Mouse (Mus musculus): ENCODE results near the gene Dclk1. TPM values are rescaled to one million over a fixed set of nuclear protein-coding genes. Genes with fewer than 3 reads are reported as not detected.
A peak's percentile ranks its signal among the peaks of the same experiment; 100 is the strongest.

The Dclk1 gene
- polyA plus RNA-seq, 1 experiment from 2014 or later: 24.5 TPM

DNA sequence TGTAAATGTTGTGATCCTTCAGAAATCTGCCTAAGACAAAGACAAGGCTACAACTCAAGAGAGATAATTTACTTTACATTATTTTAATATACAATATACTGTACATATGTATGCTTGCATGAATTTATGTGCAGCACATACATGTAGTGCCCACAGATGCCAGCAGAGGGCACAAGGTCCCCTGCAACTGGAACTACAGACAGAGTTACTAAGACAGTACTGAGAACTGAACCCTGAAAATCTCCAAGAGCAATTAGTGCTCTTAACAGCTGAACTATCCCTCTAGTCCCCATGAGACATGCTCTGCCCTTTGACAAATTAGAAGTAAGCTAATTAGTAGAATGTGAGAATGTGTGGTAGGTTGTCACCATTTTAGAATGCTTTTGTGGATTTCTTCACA lies 169.4 kb downstream of the Dclk1 start:
- Histone ChIP-seq H3K4me1 (ENCODE audit: control insufficient read depth, insufficient read depth, low read length) (no peaks in the 10 kb centered on the region), H3K4me3 (ENCODE audit: low read length) (no peak overlapping the region), H3K9ac (ENCODE audit: low read depth, low read length) (no peak overlapping the region), H3K27ac (ENCODE audit: low read depth, low read length) (no peak overlapping the region), H3K4me2 (replicated peaks; ENCODE audit: low read depth, low read length) (no peak overlapping the region), H3K27me3 (ENCODE audit: control insufficient read depth, insufficient read depth, low read length) (no peaks in the 10 kb centered on the region), H3K36me3 (ENCODE audit: control insufficient read depth, insufficient read depth, low read length) (no peaks in the 10 kb centered on the region), H3K9me3 (ENCODE audit: control insufficient read depth, low read length) (peaks cover 4% of the 10 kb centered on the region; the same call in 1 of the 2 replicates)
- no peak for ATAC-seq (ENCODE audit: low FRiP score, low TSS enrichment)

DNA sequence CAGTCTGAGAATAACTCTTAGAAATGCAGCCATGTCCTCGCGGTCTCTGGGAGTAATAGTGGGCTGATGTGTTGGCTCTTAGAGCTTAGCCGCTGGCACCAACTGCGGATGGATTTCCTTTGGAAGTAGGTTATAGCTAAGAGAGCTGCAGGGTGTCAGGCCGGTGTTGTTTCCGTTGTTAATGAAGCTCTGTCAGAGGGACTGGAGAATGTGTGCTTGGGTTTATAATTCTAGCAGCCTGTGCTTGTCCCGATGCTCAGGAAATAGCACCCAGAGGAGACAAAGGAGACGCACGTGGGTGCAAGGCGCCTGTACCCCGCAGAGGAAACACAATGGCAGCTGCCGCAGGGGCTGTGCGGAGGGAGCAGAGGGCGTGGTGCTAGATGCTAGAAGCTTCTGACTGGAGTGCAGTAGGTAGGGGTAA lies 173.4 kb downstream of the Dclk1 start:
- no peak overlapping the region for H3K27ac ChIP-seq (ENCODE audit: low read depth, low read length)
- H3K4me2 ChIP-seq (replicated peaks; ENCODE audit: low read depth, low read length): peak overlapping the region; percentile 39
- 22% methylated on average over 14 of the region's 14 CpGs for WGBS
- 0 out of 2 replicates have a peak, but pooled peaks cover 4% of the 10 kb centered on the region for H3K4me1 ChIP-seq (ENCODE audit: control insufficient read depth, insufficient read depth, low read length)
- no peaks in the 10 kb centered on the region for H3K27me3 ChIP-seq (ENCODE audit: control insufficient read depth, insufficient read depth, low read length)
- H3K9ac ChIP-seq (ENCODE audit: low read depth, low read length): no peak overlapping the region
- H3K36me3 ChIP-seq (ENCODE audit: control insufficient read depth, insufficient read depth, low read length): no peaks in the 10 kb centered on the region
- H3K4me3 ChIP-seq (ENCODE audit: low read length): no peak overlapping the region; the same call in 1 of the 2 replicates
- no peak for ATAC-seq (ENCODE audit: low FRiP score, low TSS enrichment)
- H3K9me3 ChIP-seq (ENCODE audit: control insufficient read depth, low read length): peaks cover 4% of the 10 kb centered on the region; the same call in 1 of the 2 replicates

DNA sequence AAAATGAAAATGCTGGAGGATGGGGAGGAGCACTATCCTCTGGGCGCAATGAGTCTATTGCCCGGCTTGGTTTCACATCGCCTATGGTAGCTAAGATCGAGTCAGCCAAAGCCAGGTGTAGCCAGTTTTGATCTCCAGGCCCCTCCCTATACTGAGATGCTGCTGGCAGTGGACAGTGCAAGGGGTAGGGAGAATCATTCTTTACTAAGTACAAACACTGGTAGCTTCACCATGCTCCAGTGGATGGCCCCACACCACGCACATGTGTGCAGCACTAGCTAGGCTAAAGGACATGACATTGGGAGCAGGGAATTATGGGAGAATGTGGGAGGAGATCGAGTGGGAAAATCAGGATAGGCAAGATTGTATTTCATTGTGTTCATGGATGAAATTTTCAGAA lies 176.7 kb downstream of the Dclk1 start:
- H3K4me1 ChIP-seq (ENCODE audit: control insufficient read depth, insufficient read depth, low read length): 0 out of 2 replicates have a peak, but pooled peaks cover 4% of the 10 kb centered on the region
- H3K27ac ChIP-seq (ENCODE audit: low read depth, low read length): no peak overlapping the region
- ATAC-seq (ENCODE audit: low FRiP score, low TSS enrichment): peak; percentile 48; the same call in 1 of the 2 replicates

DNA sequence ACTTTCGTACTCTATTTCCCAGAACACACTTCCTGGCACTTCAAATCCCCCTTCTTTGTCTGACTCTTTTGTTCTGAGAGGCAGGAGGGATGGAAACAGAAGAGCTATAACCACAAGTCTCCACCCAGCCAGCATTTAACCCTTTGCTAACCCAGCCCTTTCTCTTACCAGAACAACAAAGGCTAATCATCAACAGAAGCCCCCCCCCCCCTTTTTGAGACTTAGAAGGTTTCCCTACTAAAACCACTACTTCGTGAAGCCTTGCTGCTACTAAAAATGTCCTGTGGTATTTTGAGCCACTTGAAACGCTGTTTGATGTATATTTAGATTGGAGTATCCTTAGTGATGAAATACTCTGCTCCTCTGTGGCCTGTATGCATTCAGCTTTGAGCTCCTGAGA lies 177.2 kb downstream of the Dclk1 start:
- no peak overlapping the region for H3K4me3 ChIP-seq (ENCODE audit: low read length)
- no peak overlapping the region for H3K9ac ChIP-seq (ENCODE audit: low read depth, low read length)
- H3K27ac ChIP-seq (ENCODE audit: low read depth, low read length): 0 out of 2 replicates have a peak overlapping the region, but pooled peaks have one; percentile 7
- ATAC-seq (ENCODE audit: low FRiP score, low TSS enrichment): no peak
- H3K9me3 ChIP-seq (ENCODE audit: control insufficient read depth, low read length): no peaks in the 10 kb centered on the region
- H3K36me3 ChIP-seq (ENCODE audit: control insufficient read depth, insufficient read depth, low read length): no peaks in the 10 kb centered on the region
- 0 out of 2 replicates have a peak, but pooled peaks cover 4% of the 10 kb centered on the region for H3K4me1 ChIP-seq (ENCODE audit: control insufficient read depth, insufficient read depth, low read length)
- 30% methylated on average over 3 of the region's 3 CpGs for whole genome bisulfite sequencing
- H3K4me2 ChIP-seq (replicated peaks; ENCODE audit: low read depth, low read length): no peak overlapping the region
- no peaks in the 10 kb centered on the region for H3K27me3 ChIP-seq (ENCODE audit: control insufficient read depth, insufficient read depth, low read length)

More for the DNA sequence above, 176.7 kb downstream of the Dclk1 start:
- no peaks in the 10 kb centered on the region for H3K9me3 ChIP-seq (ENCODE audit: control insufficient read depth, low read length)
- no peak overlapping the region for H3K4me3 ChIP-seq (ENCODE audit: low read length)
- no peak overlapping the region for H3K9ac ChIP-seq (ENCODE audit: low read depth, low read length)
- H3K36me3 ChIP-seq (ENCODE audit: control insufficient read depth, insufficient read depth, low read length): no peaks in the 10 kb centered on the region
- H3K27me3 ChIP-seq (ENCODE audit: control insufficient read depth, insufficient read depth, low read length): no peaks in the 10 kb centered on the region
- no peak overlapping the region for H3K4me2 ChIP-seq (replicated peaks; ENCODE audit: low read depth, low read length)
- 66% methylated on average over 6 of the region's 6 CpGs for WGBS

DNA sequence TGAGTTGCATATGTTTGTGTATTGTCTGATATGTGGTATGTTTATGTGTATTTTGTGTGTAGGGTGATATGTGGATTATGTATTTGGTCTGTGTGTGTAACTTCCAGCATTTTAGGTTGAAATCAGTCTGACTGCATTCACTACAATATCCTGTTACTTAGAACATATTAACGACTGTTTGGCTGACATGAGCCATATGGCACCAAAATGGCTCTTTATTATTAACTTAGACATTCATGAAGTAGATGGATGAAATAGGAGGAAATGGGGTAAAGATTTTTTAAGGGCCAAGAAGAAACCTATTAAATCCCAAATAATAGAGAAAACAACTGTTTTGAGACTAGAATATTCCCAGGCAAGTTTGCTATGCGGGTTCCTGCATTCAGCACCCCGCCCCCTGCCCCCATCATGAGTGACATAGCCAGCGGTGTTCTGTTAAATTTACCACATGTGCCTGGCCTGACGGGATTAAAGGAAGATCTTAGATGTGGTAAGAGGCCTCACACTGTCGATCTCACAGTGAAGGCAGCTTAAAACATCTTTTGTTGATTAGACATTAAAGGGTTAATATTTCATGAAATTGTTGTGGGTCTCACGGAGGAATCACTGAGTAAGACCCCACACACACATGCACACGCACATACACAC lies 178.4 kb downstream of the Dclk1 start:
- WGBS: 55% methylated on average over 8 of the region's 8 CpGs
- Histone ChIP-seq H3K36me3 (ENCODE audit: control insufficient read depth, insufficient read depth, low read length) (no peaks in the 10 kb centered on the region), H3K4me1 (ENCODE audit: control insufficient read depth, insufficient read depth, low read length) (0 out of 2 replicates have a peak, but pooled peaks cover 4% of the 10 kb centered on the region), H3K4me3 (ENCODE audit: low read length) (no peak overlapping the region), H3K9ac (ENCODE audit: low read depth, low read length) (no peak overlapping the region), H3K4me2 (replicated peaks; ENCODE audit: low read depth, low read length) (no peak overlapping the region), H3K9me3 (ENCODE audit: control insufficient read depth, low read length) (no peaks in the 10 kb centered on the region), H3K27me3 (ENCODE audit: control insufficient read depth, insufficient read depth, low read length) (no peaks in the 10 kb centered on the region), H3K27ac (ENCODE audit: low read depth, low read length) (no peak overlapping the region)
- no peak for ATAC-seq (ENCODE audit: low FRiP score, low TSS enrichment)

- 0 out of 2 replicates have a peak, but pooled peaks cover 1% of the 10 kb centered on the region for H3K4me1 ChIP-seq (ENCODE audit: control insufficient read depth, insufficient read depth, low read length)
- no peaks in the 10 kb centered on the region for H3K9me3 ChIP-seq (ENCODE audit: control insufficient read depth, low read length)
- ATAC-seq (ENCODE audit: low FRiP score, low TSS enrichment): peak; percentile 55; the same call in 1 of the 2 replicates
- H3K36me3 ChIP-seq (ENCODE audit: control insufficient read depth, insufficient read depth, low read length): no peaks in the 10 kb centered on the region
- H3K9ac ChIP-seq (ENCODE audit: low read depth, low read length): no peak overlapping the region
- 30% methylated on average over 11 of the region's 11 CpGs for WGBS
- H3K27ac ChIP-seq (ENCODE audit: low read depth, low read length): no peak overlapping the region
- no peak overlapping the region; the same call in 1 of the 2 replicates for H3K4me2 ChIP-seq (replicated peaks; ENCODE audit: low read depth, low read length)
- H3K27me3 ChIP-seq (ENCODE audit: control insufficient read depth, insufficient read depth, low read length): no peaks in the 10 kb centered on the region
- H3K4me3 ChIP-seq (ENCODE audit: low read length): no peak overlapping the region
Observed at GRCm38 (mm10) chr3:55423640-55424397, 181.7 kb downstream of the Dclk1 start.

DNA sequence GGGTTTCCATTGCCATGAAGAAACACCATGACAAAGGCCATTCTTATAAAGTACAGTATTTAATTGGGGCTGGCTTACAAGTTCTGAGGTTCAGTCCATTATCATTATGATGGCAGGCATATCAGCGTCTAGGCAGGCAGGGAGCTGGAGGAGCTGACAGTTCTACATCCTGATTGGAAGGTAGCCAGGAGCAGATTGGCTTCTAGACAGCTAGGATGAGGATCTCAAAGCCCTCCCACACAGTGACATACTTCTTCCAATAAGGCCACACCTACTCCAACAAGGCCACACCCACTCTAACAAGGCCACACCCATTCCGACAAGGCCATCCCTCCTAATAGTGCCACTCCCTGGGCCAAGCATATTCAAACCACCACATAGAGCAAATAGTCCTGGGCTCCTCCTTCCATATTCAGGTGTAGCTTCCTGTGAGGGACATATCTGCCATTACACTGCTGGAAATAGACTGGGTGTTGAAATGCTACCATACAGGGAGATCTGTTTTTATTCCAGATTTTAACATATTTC lies 187.9 kb downstream of the Dclk1 start:
- H3K4me3 ChIP-seq (ENCODE audit: low read length): no peak overlapping the region
- no peak overlapping the region for H3K9ac ChIP-seq (ENCODE audit: low read depth, low read length)
- WGBS: 81% methylated on average over 2 of the region's 2 CpGs
- no peak for ATAC-seq (ENCODE audit: low FRiP score, low TSS enrichment)
- H3K4me2 ChIP-seq (replicated peaks; ENCODE audit: low read depth, low read length): no peak overlapping the region
- H3K9me3 ChIP-seq (ENCODE audit: control insufficient read depth, low read length): no peaks in the 10 kb centered on the region
- no peaks in the 10 kb centered on the region for H3K4me1 ChIP-seq (ENCODE audit: control insufficient read depth, insufficient read depth, low read length)
- no peak overlapping the region for H3K27ac ChIP-seq (ENCODE audit: low read depth, low read length)
- no peaks in the 10 kb centered on the region for H3K36me3 ChIP-seq (ENCODE audit: control insufficient read depth, insufficient read depth, low read length)
- no peaks in the 10 kb centered on the region for H3K27me3 ChIP-seq (ENCODE audit: control insufficient read depth, insufficient read depth, low read length)

GRCm38 (mm10) chr3:55431223-55431622 lies 189.1 kb downstream of the Dclk1 start:
- Histone ChIP-seq H3K36me3 (ENCODE audit: control insufficient read depth, insufficient read depth, low read length) (no peaks in the 10 kb centered on the region), H3K9ac (ENCODE audit: low read depth, low read length) (no peak overlapping the region), H3K9me3 (ENCODE audit: control insufficient read depth, low read length) (no peaks in the 10 kb centered on the region), H3K4me2 (replicated peaks; ENCODE audit: low read depth, low read length) (no peak overlapping the region), H3K27ac (ENCODE audit: low read depth, low read length) (no peak overlapping the region), H3K4me1 (ENCODE audit: control insufficient read depth, insufficient read depth, low read length) (no peaks in the 10 kb centered on the region), H3K27me3 (ENCODE audit: control insufficient read depth, insufficient read depth, low read length) (no peaks in the 10 kb centered on the region), H3K4me3 (ENCODE audit: low read length) (no peak overlapping the region)
- 86% methylated on average over 3 of the region's 3 CpGs for WGBS
- ATAC-seq (ENCODE audit: low FRiP score, low TSS enrichment): no peak

DNA sequence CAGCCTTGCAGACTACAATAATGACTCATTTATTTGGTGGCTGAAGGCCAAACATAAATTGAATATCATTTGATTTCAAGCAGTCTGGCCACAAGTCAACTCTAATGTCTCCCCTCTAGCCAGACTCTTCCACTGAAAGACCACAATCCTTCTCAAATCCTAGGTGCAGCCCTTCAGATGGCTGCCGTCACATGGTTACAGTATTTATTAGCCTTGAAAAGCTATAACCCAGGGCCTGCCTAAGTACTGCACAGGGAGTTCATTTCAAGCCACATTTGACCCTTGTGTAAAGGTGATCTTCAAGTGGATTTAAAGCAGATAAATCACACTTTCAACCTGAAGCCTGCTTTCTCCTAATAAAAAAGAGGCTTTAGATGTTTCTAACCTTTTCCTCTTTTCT lies 192.1 kb downstream of the Dclk1 start:
- no peaks in the 10 kb centered on the region for H3K36me3 ChIP-seq (ENCODE audit: control insufficient read depth, insufficient read depth, low read length)
- no peak for ATAC-seq (ENCODE audit: low FRiP score, low TSS enrichment)
- H3K27ac ChIP-seq (ENCODE audit: low read depth, low read length): no peak overlapping the region
- no peak overlapping the region for H3K4me2 ChIP-seq (replicated peaks; ENCODE audit: low read depth, low read length)
- WGBS: 53% methylated on average over 1 of the region's 1 CpGs
- no peak overlapping the region for H3K4me3 ChIP-seq (ENCODE audit: low read length)
- H3K9me3 ChIP-seq (ENCODE audit: control insufficient read depth, low read length): no peaks in the 10 kb centered on the region
- H3K9ac ChIP-seq (ENCODE audit: low read depth, low read length): no peak overlapping the region
- H3K27me3 ChIP-seq (ENCODE audit: control insufficient read depth, insufficient read depth, low read length): peaks cover 2% of the 10 kb centered on the region; the same call in 1 of the 2 replicates
- no peaks in the 10 kb centered on the region for H3K4me1 ChIP-seq (ENCODE audit: control insufficient read depth, insufficient read depth, low read length)
